Mouse (Mus musculus): Measurements from ENCODE around the gene Lsg1.

GRCm38 (mm10) chr16:30559312-30559992 lies 27.9 kb downstream of the Lsg1 start:
- TF ChIP-seq CTCF (IDR thresholded peaks at IDR 0.05; ENCODE audit: extremely low read depth, insufficient read length, insufficient replicate concordance, low read depth, low read length) (no peak), POLR2A (IDR thresholded peaks at IDR 0.05; ENCODE audit: low read depth, low read length) (no peak)
